Mouse (Mus musculus): ENCODE measurements around the gene Tsnax.

GRCm38 (mm10) chr8:125045760-125046159, 33.0 kb downstream of the Tsnax start:
- TF ChIP-seq GATA1 (IDR thresholded peaks at IDR 0.05; ENCODE audit: low read length): no peak
- TF ChIP-seq TAL1 (IDR thresholded peaks at IDR 0.05; ENCODE audit: low read length): no peak

Measured in erythroblast, embryonic 14.5 days (primary cell).